Mouse (Mus musculus): Measurements from ENCODE around the gene Macf1.
A peak's percentile ranks its signal among the peaks of the same experiment; 100 is the strongest.
"Not testable (repeated sequence)": the region's sequence is repeated elsewhere in the genome, so short reads cannot be mapped to it uniquely, and the experiment has no call there.

Macf1 gene

DNA sequence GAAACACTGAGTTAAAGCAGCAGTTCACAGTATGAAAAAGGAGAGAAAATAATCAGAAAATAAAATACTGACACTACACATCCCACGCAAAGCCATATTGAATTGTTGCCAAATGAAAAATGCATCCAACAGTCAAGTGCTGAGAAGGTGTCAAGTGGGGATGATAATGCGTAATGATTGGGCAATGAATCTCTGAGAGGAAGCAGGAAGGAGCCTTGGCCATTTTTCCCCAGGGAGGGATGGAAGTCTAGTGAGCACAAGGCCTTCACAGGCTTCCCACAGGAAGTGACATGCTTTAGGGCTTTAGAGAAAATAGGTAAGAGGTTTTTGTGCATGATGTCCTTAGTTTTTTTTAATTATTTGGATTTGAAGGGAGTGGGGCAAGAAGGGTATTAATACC, 237.9 kb downstream of the Macf1 start:
- not testable (repeated sequence) for DNase-seq (ENCODE audit: low read depth)

DNA sequence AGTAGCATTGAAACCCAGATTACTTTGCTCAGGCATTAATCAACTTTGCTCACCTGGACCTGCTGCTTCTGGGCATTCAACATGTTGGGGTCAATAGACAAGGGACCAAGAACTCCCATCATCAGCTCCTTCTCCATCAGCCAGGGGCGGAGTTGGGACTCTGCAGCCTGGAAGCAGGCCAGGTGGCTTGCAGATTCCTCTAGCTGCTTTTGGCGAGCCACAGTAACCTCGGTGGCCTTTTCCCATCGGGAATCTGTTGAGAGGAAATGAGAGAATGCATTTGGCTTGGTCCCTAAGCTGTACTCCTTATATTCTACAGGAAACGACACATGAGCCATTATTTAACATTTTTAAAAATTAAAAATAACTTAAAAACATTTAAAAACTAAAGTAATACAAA, 245.7 kb downstream of the Macf1 start:
- no peak for DNase-seq (ENCODE audit: low read depth)

DNA sequence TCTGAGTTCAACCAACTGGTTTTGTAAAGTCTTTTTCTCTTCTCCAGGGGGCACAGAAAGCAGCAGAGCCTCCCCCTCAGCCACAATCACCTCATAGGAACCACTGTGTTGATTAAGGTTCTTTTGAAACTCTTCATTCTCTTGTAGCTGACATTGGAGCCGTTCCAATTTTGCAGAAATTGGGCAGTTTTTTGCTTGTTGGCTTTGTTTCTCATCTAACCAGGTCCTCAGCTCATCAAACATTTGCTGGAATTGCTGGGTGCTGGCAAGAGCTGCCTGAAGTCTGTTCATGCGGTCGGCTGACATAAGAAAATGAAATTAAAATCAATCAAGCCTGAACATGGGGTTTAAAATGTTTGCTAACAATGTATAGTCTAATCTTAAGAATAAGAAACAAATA, 251.0 kb downstream of the Macf1 start:
- DNase-seq (ENCODE audit: low read depth) = no peak

DNA sequence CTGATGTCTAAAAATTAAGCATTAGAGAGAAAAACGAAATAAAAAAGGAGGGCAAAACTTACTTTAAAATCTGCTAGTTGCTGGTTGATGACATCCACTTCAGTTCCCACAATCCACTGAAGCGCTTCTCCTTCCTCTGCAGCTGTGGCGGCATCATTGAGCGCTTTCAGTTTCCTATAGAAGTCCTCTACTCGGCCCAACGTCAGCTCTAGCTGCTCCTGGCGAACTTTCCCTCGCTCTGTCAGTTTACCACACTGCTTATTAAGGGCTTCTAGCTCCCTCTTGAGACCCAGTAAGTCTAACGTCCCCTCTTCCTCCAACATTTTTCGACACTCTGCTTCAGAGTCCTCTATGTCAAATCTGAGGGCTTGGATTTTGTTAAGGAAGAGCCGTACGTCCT, 252.2 kb downstream of the Macf1 start:
- no peak for DNase-seq (ENCODE audit: low read depth)

DNA sequence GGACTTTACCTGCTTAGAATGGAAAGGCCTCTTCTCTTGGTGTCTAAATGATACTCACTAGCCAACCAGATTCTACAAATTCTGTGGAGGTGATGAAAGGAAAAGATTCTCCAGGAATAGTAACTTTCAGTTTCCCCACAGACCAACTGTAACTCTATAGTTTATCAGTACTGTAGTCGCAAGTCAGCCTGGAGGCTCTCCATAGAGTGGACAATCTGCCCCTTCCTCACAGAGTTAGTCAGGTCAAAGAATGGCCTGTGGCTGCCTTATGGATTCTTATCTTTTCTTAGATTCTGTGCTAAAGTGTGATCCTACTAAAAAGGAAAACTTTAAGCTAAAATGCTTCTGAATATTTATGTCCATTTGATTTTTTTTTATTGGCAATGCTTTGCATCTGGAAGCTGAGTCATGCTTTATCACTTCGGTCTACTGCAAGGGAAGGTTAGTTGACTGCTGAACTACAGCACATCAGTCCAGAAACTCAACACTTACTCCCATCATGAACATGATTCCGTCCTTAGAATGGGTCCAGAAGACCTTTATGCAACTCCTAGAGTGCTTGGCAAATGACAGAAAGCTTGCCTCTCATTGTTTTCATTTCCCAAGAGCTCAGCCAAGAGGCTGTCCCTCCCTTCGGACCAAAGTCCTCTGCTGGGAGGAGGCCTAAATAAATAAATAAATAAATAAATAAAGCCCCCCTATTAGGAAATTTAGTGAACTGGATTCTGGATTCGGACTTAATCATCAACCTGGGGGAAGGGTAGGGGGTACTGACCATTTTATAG, 256.1 kb downstream of the Macf1 start:
- DNase-seq (ENCODE audit: low read depth) = no peak

DNA sequence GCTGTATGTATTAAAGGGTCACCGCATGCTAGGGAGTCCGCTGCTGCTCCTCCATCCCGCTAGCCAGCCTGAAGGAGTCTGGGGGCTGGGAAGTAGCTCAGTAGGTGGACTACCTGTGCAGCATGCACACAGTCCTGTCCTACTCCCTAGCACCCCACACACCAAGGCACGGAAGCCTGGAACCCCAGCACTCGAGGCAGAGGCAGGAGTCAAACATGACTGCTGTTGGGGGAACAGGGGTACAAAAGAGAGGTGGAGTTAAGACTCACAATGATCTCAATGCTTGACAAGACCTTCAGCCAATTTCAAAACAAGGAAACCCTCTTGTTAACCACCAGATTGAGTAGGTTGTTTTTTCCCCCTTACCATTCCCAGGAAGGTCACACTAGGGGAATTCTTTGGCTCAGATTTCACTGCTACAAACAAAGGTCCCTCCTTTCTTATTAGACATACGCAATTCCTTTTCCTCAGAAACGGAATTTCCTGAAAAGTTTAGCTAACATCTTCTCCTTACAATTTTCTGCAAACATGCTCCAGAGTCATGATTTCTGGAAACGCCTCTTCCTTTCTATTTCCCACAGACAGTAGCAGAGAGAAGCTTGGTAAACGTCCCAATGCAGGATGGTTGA, 256.8 kb downstream of the Macf1 start:
- DNase-seq (ENCODE audit: low read depth) = no peak

DNA sequence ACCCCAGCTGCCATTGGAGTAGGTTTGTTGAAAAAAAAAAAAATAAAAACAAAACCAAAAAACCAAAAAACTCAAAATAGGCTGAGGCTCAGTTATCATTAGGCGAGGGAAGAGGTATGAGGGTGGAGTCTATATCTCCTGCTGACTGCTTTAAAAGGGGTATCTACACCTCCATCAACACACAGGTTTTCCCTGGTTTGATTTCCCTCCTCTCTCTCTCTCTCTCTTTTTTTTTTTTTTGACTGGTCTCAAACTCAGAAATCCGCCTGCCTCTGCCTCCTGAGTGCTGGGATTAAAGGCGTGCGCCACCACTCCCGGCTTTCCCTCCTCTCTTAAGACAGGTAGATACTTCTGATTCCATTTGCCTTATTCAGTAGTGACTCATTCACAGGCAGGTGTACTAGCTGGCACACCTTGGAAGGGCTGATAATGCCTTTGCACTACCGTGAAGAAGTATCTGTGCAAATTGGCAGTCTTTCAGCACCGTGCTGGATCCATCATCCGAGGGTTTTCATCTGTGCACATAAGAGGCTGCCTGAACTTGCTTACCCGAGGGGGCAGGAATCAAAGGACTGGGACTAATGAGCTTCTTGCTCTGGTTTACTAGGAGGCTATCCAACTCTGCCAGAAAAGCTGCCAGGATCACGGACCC, 257.6 kb downstream of the Macf1 start:
- no peak for DNase-seq (ENCODE audit: low read depth)

DNA sequence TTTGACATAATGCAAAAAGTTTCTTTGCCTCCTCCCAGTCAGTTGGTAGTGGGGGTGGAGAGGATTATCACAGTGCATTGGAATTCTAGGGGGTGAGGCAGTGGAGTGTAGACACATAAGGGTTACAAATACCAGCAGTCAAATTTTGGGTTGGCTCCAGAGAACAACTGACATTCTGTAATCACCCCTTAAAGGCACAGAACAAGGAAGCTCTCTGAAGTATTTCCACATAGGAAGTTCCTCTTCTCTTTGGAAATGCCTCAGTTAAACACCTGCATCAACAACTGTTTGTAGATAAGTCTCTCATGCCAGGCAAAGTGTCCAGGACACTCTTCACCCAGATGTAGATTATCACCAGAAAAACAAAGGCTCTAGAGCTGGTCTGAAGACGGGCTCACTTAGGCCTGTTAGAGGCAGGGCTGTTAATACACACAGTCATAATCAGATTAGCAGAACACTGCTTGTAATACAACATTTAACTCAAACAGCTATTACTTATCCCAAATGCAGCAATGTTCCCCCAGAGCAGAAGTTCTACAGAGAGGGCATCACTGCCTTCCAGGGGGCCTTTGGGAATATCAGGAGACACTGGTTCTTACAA, 258.4 kb downstream of the Macf1 start:
- no peak for DNase-seq (ENCODE audit: low read depth)

DNA sequence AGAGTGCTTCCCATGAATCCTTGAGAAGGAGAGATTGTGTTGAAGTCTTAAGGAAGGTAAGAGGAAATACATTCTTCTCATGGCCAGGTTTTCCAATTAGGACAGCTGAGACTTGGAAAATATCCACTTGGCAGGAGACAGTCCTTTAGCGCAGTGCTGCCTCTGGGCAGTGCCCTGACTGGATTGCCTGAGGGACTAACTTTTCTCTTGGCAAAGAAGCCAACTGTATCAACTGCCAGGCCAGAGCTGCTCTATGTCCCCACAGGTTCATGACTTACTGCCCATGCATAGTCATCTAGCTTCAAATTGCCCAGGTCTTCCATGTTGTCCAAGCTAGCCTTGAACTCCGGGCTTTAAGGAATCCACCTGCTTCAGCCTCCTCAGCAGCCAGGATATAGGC, 260.1 kb downstream of the Macf1 start:
- no peak for DNase-seq (ENCODE audit: low read depth)

DNA sequence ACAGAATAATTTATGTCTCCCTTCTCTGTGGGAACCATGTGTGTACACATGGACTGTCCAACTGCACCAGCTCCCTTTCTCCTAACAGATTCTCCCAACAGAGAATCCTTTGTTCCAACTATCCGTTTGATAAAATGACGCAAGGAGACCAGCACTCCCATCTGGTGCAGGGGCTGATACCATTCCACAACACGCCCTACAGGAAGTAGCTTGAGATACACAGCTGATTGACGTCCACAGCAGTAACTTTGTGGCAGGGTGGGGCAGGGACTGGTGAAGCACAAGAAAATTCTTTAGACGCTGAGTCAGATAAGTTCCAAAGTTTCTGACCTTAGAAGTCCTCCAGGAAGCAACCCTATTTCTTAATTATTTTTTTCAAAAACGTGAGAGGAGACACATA, 261.3 kb downstream of the Macf1 start:
- DNase-seq (ENCODE audit: low read depth) = peak; percentile 41

DNA sequence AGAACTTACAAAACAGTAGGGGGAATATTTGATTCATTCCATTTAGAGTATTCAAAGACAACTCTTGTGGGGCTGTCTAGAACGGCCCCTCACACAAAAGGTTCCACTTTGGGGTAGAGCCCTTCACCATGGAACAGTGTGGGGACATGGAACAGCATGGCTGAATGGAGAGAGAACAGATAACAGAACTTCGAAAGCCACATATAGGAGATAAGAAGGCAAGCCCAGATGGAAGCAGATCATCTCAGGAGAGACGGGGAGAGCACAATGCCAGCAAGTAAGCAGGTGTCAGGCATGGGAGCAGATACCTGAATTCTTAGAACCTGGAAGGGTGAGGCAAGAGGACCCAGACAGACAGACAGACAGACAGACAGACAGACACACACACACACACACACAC, 266.1 kb downstream of the Macf1 start:
- no peak for DNase-seq (ENCODE audit: low read depth)

DNA sequence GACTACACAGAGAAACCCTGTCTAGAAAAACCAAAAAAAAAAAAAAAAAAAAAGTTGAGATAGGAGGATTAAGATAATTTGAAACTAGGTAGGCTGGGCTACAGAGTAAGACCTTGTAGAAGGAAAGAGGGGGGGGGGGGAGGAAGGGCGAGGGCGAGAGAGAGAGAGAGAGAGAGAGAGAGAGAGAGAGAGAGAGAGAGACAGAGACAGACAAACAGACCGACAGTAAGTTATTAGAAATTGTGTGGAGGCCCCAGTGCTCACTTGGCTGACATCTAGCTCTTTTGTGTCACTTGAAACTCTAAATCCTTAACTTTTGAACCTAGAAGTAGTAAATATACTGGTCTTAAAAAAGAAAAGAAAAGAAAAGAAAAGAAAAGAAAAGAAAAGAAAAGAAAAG, 266.7 kb downstream of the Macf1 start:
- DNase-seq (ENCODE audit: low read depth) = no peak

DNA sequence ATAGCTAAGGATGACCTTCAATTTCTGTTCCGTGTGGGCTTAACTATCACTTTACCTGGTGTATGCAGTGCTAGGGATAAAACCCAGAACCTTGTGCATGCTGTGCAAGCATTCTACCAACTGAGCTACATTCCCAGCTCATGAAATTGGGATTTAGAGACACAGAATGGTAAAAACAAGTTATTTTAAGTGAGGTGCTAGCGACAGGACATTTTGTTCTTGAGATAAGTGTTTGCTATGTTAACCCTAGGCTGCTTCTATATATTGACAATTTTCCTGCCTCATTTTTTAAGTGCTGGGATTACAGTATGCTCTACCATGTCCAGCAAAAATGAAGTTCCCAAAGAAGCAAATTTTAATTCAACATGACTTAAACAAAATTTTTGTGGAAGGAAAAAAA, 267.3 kb downstream of the Macf1 start:
- no peak for DNase-seq (ENCODE audit: low read depth)

DNA sequence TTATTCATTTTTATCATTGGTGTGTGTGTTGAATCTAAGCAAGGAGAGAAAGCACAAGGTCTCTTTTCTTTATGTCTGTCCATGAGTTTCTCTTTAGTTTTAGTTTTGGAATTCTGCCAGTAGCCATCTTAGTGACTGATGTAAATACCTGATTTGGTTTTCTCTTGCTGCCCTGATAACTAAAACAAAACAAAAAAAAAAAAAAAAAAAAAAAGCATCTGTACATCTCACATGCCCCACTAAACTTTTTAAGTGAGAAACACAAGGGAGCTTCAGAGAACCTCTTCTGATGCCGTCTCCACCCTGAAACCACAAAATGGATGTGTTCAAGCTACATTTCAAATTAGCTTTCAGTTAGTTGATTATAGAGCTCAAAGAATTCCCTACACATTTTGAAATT, 268.6 kb downstream of the Macf1 start:
- no peak for DNase-seq (ENCODE audit: low read depth)

DNA sequence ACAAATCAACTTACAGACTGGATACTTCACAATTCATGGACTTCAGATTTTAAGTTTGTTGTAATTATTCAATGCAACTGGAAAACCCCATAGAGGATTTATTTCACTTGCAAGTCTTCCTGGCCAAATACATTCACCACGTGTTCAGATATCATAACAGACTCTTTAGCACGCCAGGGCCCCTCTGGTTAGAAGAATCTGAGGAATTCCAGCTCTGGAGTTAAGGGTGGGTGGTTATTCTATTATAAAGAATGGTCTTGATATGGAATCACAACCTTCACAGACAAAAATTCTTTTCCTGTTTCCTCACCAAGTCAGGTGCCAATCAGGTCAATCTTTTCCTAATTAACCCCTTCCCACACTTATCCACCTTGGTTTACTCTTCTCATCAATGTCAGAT, 270.3 kb downstream of the Macf1 start:
- no peak for DNase-seq (ENCODE audit: low read depth)

DNA sequence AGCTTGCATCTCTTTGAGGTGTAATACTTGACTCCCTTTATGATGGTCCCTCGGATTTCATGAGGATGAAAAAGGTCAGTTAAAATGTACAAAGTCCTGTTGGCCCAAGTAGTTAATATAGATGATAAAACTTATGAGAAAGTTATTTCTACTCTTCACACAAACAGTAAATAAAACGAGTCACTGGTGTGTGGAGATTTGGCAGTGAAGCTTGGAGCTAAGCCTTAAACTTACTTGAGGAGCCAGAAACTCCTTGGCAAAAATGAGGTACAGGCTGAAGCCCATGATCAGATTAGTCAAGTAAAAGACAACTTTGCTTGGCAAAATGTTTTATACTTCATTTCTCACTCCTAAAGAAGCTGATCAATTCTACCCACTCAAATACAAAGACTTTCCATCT, 271.2 kb downstream of the Macf1 start:
- no peak for DNase-seq (ENCODE audit: low read depth)

DNA sequence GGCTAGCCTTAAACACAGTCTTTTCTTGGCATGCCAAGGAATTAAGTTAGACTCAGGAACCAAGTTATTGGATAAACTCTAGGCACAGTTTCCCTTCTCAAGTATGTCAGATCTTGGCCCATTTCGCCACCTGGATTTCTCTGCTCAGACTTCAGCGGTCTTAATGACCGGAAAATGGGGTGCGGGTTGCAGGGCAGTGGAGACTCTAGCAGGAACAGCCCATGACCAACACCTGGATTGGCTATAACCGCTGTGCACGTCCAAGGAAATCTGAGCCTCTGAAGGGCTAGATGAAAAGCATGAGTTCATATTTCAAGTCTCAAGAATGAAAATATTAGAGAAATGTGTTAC, 271.7 kb downstream of the Macf1 start:
- DNase-seq (ENCODE audit: low read depth) = no peak

DNA sequence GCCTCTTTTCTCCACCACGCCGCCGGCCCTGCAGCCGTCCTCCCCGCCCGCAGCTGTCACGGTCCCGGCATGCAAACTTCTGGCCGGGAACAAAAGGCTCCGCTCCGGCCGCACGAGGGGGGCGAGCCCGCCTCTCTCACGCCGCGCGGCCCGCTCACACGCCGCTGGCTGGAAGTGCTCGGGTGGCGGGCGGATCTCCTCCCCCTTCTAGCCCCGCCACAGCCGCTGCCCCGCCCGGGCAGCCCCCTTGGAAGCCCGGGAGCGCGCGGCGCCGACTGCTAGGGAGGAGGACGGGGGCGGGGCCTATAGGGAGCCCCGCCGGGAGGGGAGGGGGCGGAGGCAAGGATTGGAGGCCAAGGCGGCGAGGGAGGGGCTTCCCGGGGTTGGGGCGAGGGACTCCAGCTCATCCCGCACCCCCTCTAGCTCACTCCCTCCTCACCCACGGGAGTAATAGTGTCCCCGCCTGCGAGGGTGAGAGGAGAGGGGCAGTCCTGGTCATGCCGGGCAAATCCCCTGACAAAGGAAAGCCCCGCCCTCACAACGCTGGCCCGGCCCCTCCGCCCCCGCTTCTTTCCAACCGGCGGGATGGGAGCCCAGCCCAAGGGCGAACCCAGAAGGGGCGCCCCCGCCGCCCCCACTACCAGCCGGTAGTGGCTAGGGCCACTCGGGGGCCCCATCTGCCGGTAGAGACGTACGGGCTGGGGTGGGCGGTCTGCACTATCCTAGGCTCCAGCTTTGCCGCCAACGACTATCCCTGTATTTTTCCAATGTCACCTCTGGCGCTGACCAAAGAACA, 272.2 kb downstream of the Macf1 start:
- peak; percentile 76 for DNase-seq (ENCODE audit: low read depth)

DNA sequence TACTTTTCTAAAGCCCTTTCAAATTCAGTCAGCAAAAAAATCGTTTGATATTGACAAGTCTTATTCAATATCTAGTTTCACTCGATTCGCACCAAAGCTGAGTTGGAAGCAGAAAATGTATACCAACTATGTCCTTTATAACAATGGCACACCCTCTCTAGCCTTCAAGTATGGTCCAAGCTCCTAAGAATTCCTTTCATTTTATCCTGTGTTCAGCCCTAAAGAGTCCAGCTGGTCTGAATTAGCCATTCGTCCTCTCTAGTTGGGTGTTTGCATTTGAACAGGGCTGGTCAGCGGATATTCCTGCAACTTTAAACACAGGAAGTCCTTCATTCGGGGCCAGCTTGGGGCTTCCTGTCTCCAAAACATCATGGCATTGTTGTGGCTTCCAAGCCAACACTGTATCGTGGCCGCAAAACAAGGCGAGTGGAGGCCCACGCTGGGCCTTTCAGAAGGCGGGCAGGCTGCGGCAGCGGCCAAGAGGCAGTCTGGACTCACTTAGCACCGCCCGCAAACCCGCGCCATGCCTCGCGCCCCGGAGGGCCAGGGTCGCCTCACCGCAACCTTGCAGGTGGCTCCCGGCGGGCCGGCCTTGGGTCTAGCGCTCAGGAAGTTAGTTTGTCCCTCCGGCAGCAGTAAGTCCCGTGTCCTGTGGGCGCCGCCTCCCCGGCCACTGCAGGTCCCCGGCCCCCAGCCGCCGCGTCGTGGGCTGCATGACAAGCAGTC, 273.0 kb downstream of the Macf1 start:
- no peak for DNase-seq (ENCODE audit: low read depth)

DNA sequence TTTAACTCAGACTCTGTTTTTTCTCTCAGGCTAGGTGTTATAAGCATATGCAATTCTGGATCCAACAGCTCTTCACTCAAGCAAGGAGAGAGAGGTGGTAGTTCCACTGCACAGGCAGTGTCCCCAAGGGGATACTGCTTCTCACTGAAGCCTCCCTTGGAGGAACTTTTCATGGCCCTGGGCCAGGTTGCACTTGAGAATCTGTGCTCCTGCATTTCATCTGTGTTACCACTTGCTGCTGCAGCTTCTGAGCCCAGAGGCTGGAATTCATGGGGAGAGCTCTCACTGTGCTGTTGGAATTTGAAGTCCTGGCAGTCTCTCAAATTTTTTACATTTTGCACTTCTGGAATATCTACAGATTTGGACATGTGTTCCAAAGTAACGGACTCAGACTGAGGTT, 274.4 kb downstream of the Macf1 start:
- no peak for DNase-seq (ENCODE audit: low read depth)

DNA sequence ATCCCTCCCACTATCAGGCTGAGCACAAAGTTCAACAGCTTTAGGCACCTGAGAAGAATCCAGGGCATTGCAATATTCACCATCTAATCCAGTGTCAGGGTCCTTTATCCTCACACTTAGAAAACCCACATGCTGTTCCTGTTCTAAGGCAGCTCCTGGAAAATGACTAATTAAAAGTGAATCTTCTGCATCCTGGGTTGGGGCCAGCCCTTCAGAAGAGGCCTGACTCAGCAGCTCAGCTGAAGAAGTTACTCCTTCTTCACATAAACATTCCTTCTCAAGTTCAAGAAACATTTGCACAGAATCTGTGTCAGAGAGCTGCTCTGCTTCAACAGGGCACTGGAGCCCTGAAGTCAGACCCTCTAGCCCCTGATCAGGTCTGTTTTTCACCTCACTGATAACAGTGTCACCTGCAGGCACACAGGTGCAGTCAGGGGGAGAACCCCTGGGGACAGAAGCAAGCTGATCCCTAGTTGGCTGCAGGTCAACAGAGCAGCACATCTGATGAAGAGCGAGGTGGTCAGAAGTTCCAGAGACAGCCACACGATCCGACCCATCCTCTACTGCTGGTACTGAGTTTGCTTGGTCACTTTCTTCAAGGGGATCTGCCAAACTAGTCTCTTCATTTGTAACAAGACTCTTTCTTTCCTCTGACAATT, 275.0 kb downstream of the Macf1 start:
- no peak for DNase-seq (ENCODE audit: low read depth)
